Mouse (Mus musculus) adrenal gland, postnatal 36 days (tissue): ENCODE measurements at regions not wholly inside any gene's neighbourhood (a gene's known extent, or its start where the extent isn't known, plus 50 kb on each side); places are given as distances from the start of the nearest gene placed in this dataset.

Source experiments
- DNase-seq, 2 experiments: peaks; one replicate each; pipeline ENCODE4 v3.0.0; 2021; ENCODE audit warnings: mixed read lengths in 1 of 2

DNA sequence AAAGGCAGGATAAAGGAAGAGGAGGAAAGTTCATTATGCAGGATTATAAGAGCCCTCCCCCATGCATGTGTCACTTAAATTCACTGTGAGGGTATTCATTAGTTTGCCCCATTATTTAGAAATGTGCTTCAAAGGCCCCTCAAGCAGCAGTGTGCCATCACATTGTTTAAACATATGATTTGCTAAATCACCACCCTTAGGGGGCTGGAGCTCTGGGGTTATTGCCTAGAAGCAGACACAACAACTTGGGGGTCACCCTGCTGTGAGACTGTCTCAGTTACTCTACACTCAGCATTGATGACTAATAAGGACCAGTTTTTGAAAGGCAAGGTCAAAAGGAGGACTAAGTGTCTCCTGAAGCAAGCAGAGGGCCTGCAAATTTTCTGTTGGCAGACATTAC, 285.4 kb upstream of the Plxna2 start:
- no peak for DNase-seq

- DNase-seq = no peak
Observed at GRCm38 (mm10) chr1:194330471-194330870, 287.5 kb upstream of the Plxna2 start.

- DNase-seq = no peak
Observed at GRCm38 (mm10) chr1:194320320-194321036, 297.5 kb upstream of the Plxna2 start.

- no peak for DNase-seq
Observed at GRCm38 (mm10) chr1:194318351-194318750, 299.7 kb upstream of the Plxna2 start.

GRCm38 (mm10) chr1:194315593-194315992, 302.4 kb upstream of the Plxna2 start:
- DNase-seq = no peak

- DNase-seq = no peak
Observed at GRCm38 (mm10) chr1:194310373-194310772, 307.6 kb upstream of the Plxna2 start.

GRCm38 (mm10) chr1:194308648-194309047, 309.4 kb upstream of the Plxna2 start:
- no peak for DNase-seq

DNA sequence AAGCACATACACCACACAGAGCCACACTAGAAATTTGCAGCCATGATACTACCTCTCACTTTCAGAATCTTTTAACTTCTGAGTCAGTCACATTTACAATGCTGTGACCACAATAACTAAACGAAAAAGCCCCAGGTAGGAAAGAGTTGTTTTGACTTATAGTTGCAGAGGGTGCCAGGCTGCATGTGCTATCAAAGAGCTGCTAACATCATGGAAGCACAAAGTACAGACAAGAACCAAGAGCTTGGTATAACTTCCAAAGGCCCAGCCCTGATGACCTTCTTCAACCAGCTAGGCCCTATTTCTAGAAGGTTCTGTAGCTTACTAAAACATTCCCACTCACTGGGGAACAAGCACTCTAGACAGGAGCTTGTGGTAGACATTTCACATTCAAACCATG, 314.1 kb upstream of the Plxna2 start:
- DNase-seq = no peak

GRCm38 (mm10) chr1:194302775-194303174, 315.2 kb upstream of the Plxna2 start:
- DNase-seq = no peak

GRCm38 (mm10) chr1:194281941-194282340, 336.1 kb upstream of the Plxna2 start:
- DNase-seq = peak; percentile 13 to 18

GRCm38 (mm10) chr1:194268028-194268427, 350.0 kb upstream of the Plxna2 start:
- no peak for DNase-seq

DNA sequence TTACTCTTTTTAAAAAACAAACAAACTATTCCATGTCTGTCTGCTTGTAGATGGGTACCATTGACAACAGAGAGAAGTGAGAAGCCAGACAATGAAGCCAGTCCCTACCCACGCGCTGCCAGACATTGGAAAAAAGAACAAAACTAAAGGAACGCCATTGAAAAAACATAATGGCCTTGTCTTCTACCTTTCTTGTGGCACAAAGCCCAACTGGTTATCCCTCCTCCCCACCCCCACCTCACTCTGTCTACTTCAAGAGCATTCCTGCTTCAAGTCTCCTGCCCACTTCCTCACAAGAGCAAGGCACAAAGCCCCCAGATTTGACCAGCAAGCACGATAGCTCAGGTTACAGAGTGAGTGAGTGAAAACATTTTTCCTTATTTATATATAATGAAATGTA, 355.6 kb upstream of the Plxna2 start:
- no peak for DNase-seq

GRCm38 (mm10) chr1:194259957-194260356, 358.1 kb upstream of the Plxna2 start:
- no peak for DNase-seq

GRCm38 (mm10) chr1:194244776-194245366, 373.1 kb upstream of the Plxna2 start:
- DNase-seq = no peak

DNA sequence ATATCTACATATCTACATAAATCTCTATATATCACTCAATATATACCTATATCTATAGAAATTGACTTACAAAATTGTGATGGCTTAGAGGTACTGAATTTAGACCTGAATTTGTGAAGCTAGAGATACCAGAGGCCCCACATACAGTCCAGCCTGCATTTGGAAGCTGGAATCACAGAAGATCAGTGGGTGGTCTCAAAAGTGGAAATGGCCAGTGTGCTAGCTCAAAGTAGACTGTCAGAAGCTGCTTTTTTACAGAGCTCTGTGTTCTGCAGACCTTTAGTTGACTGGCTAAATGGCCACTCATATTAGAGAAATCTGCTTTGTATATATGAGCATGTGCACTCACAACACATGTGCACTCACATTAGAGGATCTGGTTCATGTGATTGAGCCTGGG, 376.9 kb upstream of the Plxna2 start:
- DNase-seq = no peak

- peak in 1 of 2 experiments; percentile 11 for DNase-seq
Observed at GRCm38 (mm10) chr1:194231206-194231605, 386.8 kb upstream of the Plxna2 start.

- no peak for DNase-seq
Observed at GRCm38 (mm10) chr1:194226550-194227160, 391.4 kb upstream of the Plxna2 start.

GRCm38 (mm10) chr1:194225786-194226185, 392.2 kb upstream of the Plxna2 start:
- DNase-seq = no peak

DNA sequence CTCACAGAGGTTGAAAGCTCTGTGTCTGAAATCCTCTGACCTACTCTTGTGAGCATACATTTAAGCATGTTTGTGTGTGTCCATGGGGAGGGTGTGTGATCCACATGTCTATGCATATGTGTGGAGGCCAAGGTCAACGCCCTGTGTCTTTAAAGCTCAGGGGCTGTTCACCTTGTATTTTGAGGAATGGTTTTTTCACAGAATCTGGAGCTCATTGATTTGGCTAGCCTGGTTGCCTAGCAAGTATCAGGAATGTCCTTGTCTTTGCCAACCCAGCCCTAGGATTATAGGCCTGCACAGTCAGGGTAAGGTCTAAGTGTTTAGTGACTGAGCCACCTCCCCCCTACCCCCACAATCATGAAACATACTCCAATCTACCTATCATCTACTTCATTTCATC, 394.0 kb upstream of the Plxna2 start:
- no peak for DNase-seq

DNA sequence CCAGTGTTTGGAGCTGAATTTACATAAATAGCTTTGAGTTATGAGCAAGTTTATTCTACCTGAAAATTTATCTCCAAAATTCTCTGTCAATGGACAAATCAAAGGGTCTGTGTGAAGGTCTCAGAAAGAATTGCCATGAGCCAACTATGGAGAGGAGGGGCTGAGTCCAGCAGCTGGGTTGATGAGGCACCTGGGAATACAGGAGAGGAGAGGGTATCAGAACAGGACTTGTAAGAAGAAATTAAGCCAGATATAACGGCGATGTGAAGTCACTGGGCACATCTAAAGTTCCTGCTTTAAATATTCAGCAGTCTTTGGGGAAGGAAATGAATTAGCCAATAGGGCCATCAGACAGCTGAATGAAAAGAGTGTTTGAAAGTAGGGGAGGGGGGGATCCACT, 394.4 kb upstream of the Plxna2 start:
- no peak for DNase-seq

- peak; percentile 74 to 77 for DNase-seq
Observed at GRCm38 (mm10) chr1:194223015-194223414, 395.0 kb upstream of the Plxna2 start.

- no peak for DNase-seq
Observed at GRCm38 (mm10) chr1:194208034-194209000, 409.7 kb upstream of the Plxna2 start.
